Mouse (Mus musculus): Measurements from ENCODE around the gene Olfr94.

- TF ChIP-seq CTCF (IDR thresholded peaks at IDR 0.05; ENCODE audit: insufficient read depth, low read length): no peak
- TF ChIP-seq POLR2A (IDR thresholded peaks at IDR 0.05; ENCODE audit: borderline replicate concordance, extremely low read depth, low read depth, low read length): no peak
Observed at GRCm38 (mm10) chr17:37213018-37213417, 12.2 kb upstream of the Olfr94 start, which contains the start of gene Olfr95.

All from lung, adult 2 months (tissue).